Mouse (Mus musculus): Measurements from ENCODE around the gene Hspe1.

- TF ChIP-seq POLR2A (IDR thresholded peaks at IDR 0.05; ENCODE audit: low read depth, low read length) (no peak), CTCF (IDR thresholded peaks at IDR 0.05; ENCODE audit: extremely low read depth, insufficient read depth, insufficient read length, insufficient replicate concordance) (no peak)
Measured at GRCm38 (mm10) chr1:55039944-55040343, 48.0 kb upstream of the Hspe1 start.
